Mouse (Mus musculus) cortical plate, adult 2 months (tissue): ENCODE measurements at regions not wholly inside any gene's neighbourhood (a gene's known extent, or its start where the extent isn't known, plus 50 kb on each side); places are given as distances from the start of the nearest gene placed in this dataset.

ENCODE experiments used
- H3K27ac ChIP-seq: fragments of 200-500 bp; 2 replicates; pipeline ENCODE4 v1.5.1; 2012; ENCODE audit warnings: low read length, control low read depth, inconsistent platforms; ENCODE audit not compliant: insufficient read depth
- H3K4me1 ChIP-seq: fragments of 200-500 bp; 2 replicates; pipeline ENCODE4 v1.6.1; 2011; ENCODE audit warnings: low read length; ENCODE audit not compliant: control insufficient read depth, insufficient read depth
- H3K4me3 ChIP-seq: fragments of 200-500 bp; 2 replicates; pipeline ENCODE4 v1.5.1; 2011; ENCODE audit warnings: mild to moderate bottlenecking, low read length, control low read depth; ENCODE audit not compliant: insufficient read depth
- CTCF ChIP-seq: fragments of 200-500 bp; IDR thresholded peaks from 2 replicates; pipeline ENCODE4 v1.5.1; 2011; ENCODE audit warnings: mild to moderate bottlenecking, control low read depth, low read length; ENCODE audit not compliant: insufficient read depth; ENCODE audit errors: extremely low read depth
- POLR2A ChIP-seq: fragments of 200-500 bp; IDR thresholded peaks from 2 replicates; pipeline ENCODE4 v1.6.1; 2011; ENCODE audit warnings: mild to moderate bottlenecking, low read length, control low read depth; ENCODE audit not compliant: insufficient read depth; ENCODE audit errors: extremely low read depth

DNA sequence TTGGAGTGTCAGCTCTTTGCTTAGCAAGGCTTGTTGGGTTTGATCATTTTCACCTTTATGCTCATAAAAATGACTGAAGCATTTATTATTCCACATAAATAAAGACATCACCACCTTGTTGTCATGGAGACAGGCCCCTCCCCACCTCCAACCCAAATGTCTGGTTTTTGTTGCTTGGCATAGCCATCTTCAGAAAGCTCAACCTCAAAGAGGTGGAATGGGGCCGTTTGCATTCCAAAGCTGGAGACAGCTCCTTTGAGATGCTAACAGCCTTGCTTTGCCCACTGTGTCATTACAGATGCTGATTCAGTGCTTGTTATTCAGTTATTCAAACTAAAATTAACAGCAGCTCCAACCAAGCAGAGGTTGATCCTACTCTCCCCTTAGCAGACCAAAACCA is 51.9 kb upstream of the Lgalsl start:
- Histone ChIP-seq H3K4me3 (no peak overlapping the region), H3K27ac (no peak overlapping the region), H3K4me1 (no peaks in the 10 kb centered on the region)
- TF ChIP-seq POLR2A (no peak), CTCF (no peak)

GRCm38 (mm10) chr11:20883907-20884306 is 53.1 kb upstream of the Lgalsl start:
- Histone ChIP-seq H3K4me1 (no peaks in the 10 kb centered on the region), H3K27ac (no peak overlapping the region), H3K4me3 (no peak overlapping the region)
- no peak for TF ChIP-seq CTCF
- no peak for TF ChIP-seq POLR2A

DNA sequence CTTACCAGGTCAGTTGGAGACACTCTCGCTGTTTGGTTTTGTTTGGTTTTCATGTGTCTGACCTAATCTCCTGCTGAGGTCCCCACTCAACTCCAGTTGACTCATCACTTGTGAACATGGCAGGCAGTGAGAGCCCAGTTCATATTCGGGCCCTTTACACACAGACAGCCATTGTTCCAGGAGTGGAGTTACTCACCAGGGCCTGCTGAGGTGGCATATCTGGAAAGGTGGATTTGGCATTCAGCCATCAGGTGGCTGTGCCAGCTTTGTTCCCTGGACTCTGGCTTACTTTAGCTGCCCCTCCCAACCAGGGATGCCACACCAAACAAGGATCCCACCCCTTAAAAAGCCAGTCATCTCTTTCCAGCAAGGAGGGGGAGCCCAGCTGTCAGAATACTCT is 56.2 kb upstream of the Lgalsl start:
- TF ChIP-seq POLR2A (no peak), CTCF (no peak)
- Histone ChIP-seq H3K4me1 (no peaks in the 10 kb centered on the region), H3K27ac (no peak overlapping the region), H3K4me3 (no peak overlapping the region)

GRCm38 (mm10) chr11:20890479-20890878 is 59.6 kb upstream of the Lgalsl start:
- no peaks in the 10 kb centered on the region for H3K4me1 ChIP-seq
- H3K4me3 ChIP-seq = no peak overlapping the region
- TF ChIP-seq POLR2A = no peak
- 0 out of 2 replicates have a peak, but pooled peaks have one; percentile 19 for TF ChIP-seq CTCF
- H3K27ac ChIP-seq = no peak overlapping the region

- H3K27ac ChIP-seq = no peak overlapping the region
- no peaks in the 10 kb centered on the region for H3K4me1 ChIP-seq
- H3K4me3 ChIP-seq = no peak overlapping the region
- TF ChIP-seq CTCF (no peak), POLR2A (no peak)
Observed at GRCm38 (mm10) chr11:20891711-20892110, 60.9 kb upstream of the Lgalsl start.

- Histone ChIP-seq H3K27ac (no peak overlapping the region), H3K4me1 (no peaks in the 10 kb centered on the region), H3K4me3 (no peak overlapping the region)
- TF ChIP-seq POLR2A = no peak
- TF ChIP-seq CTCF = no peak
Observed at GRCm38 (mm10) chr11:20896277-20897123, 65.6 kb upstream of the Lgalsl start.

DNA sequence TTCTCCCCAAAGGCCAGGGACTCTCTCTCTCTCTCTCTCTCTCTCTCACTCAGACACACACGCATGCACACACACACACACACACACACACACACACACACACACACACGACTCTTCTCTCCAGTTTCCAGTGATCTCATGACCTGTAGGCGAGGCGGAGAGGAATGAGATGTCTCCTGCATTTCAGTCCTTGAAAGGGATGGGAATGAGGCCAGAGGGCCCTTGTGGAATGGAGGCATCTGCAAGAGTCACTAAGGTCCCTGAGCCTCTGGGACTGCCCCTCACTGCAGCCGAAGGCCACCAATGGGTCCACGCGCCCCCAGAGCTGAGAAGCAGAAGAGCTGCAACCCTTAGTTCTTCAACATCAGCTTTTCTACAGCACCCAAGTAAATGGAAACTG is 66.6 kb upstream of the Lgalsl start:
- TF ChIP-seq CTCF (no peak), POLR2A (no peak)
- no peaks in the 10 kb centered on the region for H3K4me1 ChIP-seq
- no peak overlapping the region for H3K4me3 ChIP-seq
- no peak overlapping the region for H3K27ac ChIP-seq

- no peaks in the 10 kb centered on the region for H3K4me1 ChIP-seq
- no peak overlapping the region for H3K4me3 ChIP-seq
- no peak overlapping the region for H3K27ac ChIP-seq
- TF ChIP-seq CTCF (no peak), POLR2A (no peak)
Observed at GRCm38 (mm10) chr11:20898558-20898957, 67.7 kb upstream of the Lgalsl start.

- TF ChIP-seq POLR2A (no peak), CTCF (no peak)
- H3K27ac ChIP-seq = no peak overlapping the region
- no peak overlapping the region for H3K4me3 ChIP-seq
- no peaks in the 10 kb centered on the region for H3K4me1 ChIP-seq
Observed at GRCm38 (mm10) chr11:20899766-20900165, 68.9 kb upstream of the Lgalsl start.

DNA sequence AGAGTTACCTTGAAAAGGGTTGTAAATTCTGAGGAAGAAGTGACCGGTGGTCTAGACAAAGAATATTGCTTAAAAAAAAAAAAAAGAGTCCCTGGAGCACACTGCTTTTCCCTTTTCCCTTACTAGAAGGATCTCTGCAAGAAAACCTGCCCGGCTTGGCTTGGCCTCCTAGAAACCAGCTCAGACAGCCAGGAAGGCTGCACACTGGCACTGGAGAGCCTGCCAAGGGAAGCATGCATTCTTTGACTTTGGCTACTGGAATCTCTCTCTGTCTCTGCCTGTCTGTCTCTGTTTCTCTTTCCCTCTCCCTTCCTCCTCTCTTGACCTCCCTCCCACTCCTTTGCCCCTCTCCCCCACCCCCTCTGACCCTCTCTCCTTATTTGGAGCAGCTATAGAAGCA is 71.1 kb upstream of the Lgalsl start:
- no peak for TF ChIP-seq POLR2A
- Histone ChIP-seq H3K4me3 (no peak overlapping the region), H3K4me1 (no peaks in the 10 kb centered on the region), H3K27ac (no peak overlapping the region)

DNA sequence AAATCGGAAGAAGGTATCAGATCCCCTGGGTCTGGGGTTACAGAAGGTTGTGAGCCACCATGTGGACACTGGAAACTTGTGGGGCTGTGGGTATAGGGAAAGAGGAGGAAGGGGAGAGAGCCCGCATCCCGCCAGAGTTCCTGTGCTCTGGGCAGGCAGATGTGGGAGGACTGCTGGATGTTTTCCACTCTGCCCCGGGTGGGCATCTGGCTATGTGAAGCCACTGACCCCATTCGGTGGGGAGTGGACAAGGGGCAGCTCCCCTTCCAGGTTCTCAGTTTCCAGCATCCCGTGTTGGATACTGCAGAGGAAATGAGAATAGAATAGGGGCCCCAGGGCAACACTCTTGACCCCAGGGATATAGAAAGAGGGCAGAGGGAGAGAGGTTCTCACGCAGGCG is 72.1 kb upstream of the Lgalsl start:
- H3K27ac ChIP-seq = no peak overlapping the region

More for the DNA sequence above, 72.1 kb upstream of the Lgalsl start:
- Histone ChIP-seq H3K4me1 (no peaks in the 10 kb centered on the region; the same call in 1 of the 2 replicates), H3K4me3 (no peak overlapping the region)
- TF ChIP-seq POLR2A (no peak), CTCF (no peak)
